Mouse (Mus musculus): ENCODE data around the gene Izumo1.
A peak's percentile ranks its signal among the peaks of the same experiment; 100 is the strongest.

The Izumo1 gene

DNA sequence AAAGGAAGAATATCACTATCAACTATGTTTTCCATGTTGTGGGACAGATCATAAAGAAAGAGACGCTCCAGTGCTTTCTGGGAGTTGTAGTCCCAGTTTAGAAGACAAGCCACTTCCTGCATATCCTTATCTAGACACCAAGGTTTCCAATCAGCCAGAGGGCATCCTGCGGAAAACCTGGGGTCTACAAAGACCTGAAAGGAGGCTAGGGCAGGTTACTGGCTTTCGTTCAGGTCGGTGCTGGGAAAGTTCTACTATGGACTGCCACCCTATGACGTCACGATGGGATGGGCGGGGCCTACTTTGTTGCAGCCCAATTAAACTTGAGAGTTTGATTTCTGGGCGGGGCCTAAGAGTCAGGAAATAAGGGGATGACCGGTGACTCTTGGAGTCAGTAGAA, at the start of gene Izumo1:
Izumo1 (plus strand) TSS at position 369 of the 400 bp plus-strand sequence.
- DNase-seq: peak; percentile 63

DNA sequence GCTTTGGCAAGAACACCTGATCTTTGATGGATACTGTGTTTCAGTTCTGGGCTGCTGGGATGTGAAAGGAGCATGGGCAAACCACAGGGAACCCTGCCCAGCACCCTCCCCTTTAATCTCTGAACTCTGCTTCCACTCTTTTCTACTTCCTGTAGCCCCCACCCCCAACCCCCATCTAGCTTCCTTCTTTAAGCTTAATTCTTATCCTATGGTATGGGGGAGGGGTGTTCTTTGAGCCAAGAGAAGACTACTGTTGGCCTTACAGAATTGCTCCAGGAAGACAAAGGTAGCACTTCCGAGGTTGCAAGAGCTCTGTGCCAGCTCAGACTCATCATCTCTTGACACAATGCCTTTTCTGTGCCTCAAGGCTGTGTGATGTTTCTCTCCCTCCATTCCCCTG, 49.6 kb upstream of the Izumo1 start:
- no peak for DNase-seq

DNA sequence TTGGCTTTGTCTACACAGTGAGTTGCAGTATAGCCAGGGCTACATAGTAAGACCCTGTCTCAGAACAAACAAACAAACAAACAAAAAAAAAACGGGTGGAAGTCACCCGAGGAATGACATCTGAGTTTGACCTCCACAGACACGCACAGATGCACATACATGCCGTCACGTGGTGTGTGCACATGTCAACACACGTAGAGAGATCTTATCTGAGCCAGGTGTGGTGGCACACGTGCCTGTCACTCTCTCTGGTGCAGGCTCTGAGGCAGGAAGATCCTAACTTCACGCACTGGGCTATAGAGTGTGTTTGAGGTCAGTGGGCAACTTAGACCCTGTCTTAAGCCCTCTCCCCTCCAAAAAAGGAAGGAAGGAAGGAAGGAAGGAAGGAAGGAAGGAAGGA, 47.7 kb upstream of the Izumo1 start:
- DNase-seq: peak; percentile 69

DNA sequence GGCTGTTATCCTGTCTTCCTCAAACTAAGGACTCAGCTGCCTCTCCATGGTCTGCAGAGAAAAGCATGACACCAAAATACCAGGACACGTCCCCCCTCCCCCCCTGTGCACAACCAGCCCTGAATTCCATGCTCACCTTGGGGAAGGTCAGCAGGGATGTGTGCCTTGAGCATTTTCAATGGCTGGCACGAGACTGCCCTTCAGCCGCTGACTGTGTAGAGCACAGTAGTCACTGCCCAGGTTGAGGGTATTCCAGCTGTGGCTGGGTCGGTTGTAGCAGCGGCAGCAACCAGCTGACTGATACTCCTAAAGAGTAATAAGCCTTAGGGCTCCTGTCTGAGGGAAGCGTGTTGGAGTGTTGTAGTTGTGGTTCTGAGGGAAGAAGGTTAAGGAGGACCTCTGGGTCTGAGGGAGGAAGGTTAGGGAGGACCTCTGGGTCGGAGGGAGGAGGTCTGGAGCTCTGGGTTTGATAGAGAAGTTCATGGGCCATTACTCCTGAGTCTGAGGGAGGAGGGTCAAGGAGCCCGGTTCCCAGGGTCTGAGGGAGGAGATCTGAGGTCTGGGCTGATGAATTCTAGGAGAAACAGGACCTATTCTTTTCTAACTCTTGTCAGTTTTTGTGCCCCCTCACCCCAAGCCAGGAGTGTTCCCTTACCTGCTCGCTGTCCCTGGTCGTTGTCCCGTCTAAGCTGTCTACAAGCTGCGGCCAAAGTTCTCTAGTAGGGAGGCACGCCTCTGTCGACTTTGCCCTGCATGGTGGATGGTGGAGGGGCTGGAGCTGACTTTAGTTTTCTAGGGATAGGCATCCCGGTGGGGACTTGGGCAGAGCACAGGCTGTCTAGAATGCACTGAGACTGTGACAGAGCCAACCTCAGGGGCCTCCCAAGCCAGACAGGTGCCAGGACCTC, 46.9 kb upstream of the Izumo1 start:
- no peak for DNase-seq

DNA sequence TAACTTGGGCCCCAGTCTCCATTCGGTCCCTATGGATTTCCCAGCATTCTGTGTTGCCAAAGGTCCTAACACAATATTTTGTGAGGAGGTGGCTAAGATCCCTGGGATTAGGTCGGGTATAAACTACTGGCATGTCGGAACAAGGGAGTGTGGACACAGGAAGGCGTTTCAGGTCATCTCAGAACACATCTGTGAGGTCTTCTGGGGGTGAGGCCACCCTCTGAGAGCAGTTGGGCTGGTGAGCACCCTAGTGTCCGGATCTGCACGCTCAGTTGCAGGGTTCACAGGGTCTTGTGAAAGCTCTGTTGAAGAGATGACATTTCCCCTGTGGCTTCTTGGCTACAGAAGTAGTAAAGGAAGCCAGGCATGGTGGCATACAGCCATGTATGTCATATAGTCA, 35.7 kb upstream of the Izumo1 start:
- no peak for DNase-seq

DNA sequence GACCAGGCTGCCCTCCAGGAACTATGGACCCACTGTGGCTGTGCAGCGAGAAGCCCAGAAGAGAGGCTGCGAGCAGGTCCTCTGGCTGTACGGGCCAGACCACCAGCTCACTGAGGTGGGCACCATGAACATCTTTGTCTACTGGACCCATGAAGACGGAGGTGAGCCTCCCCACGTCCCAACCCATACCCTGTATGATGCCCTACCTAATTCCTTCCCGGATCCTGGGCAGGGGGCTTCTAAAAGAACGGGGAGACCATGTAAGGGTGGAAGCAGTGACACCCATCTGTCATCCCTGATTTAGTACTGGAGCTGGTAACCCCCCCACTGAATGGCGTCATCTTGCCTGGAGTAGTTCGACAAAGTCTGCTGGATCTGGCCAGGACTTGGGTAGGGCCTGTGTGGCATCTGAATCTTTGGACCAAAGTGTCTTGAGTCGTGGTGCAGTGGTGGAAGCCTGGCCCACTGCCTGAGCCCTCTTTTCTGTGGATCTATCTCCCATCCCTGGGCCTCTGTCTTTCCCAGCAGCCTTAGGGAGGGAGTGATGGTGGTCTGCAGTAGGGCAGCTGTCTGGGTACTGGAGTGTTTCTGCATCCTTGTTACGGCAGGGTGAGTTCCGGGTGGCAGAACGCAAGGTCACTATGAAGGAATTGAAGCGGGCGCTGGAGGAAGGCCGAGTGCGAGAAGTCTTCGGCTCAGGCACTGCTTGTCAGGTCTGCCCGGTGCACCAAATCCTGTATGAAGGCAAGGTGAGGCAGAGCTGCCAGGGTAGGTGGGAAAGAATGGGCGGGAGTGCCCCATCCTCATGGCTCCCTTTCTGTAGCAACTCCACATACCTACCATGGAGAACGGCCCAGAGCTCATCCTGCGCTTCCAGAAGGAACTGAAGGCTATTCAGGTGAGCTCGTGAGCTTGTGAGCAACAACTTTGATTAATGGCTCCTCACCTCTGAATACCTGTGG, 33.7 kb upstream of the Izumo1 start:
- no peak for DNase-seq

DNA sequence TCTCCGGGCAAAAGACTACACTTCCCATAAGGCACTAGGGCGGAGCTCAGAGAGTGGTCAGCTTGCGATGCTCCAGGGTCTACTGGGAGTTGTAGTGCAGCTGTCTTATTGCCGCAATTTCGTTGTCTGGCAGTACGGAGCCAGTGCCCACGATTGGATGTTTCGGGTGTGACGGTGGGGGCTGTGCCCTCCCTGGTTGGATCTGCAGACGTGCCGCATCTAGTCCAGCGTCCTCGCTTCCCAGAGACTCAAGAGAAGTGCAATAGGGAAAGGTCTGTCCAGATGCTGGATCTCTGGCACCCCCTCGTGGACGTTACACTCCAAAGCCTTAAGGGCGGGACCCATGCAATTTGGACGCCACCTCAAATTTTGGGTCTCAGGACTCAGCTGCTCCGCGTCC, 32.4 kb upstream of the Izumo1 start:
- peak; percentile 89 for DNase-seq

DNA sequence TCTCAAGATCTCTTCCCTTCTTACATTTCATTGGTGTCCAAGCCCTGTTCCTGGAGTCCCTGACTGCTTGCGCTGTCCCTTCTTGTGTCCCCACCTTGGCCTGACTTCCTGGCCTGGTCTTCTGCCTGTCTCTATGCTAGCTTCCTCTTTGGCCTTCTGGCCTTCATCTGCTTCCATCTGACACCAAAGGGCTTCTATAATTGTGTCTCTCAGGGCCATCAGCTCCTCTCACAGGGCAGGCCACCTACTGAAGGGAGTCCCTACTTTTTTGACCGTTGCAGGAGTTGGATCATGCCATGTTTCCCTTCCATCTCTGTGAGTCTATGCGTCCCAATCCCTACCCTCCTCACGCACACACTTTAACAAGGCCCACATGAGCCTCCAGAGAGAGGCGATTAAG, 31.7 kb upstream of the Izumo1 start:
- no peak for DNase-seq

DNA sequence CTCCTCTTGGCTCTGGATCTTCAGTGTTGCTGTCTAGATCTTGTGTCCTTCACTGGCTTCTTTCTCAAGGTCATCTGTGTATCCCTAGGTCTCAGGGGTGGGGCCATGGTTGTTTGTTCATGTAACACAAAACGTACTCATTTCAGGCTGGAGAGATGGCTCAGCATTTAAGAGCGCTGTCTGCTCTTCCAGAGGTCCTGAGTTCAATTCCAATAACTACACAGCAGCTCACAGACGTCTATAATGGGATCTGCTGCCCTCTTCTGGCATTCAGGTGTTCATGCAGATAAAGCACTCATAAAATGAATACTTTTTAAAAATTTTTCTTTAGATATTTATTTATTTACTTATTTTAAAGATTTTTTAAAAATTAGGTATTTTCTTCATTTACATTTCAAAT, 30.7 kb upstream of the Izumo1 start:
- DNase-seq: no peak

DNA sequence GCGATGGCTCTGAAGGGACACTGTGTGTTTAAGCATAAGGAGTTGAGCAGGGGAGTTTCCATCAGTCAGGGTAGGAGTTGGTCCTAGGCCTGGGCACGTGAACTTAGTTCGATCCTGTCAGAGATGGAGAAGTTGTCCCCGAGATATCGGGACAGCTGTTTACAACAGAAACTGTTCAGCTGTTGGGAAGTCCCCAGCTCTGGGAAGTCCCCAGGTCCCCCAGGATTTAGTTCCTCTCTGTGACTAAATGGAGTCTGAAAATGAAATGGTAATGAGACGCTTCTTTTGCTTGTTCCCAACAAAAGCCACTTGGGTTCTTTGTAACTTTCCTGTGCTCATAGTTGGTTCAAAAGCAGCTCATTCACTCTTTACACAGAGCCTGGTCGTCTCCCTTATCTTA, 29.7 kb upstream of the Izumo1 start:
- no peak for DNase-seq

DNA sequence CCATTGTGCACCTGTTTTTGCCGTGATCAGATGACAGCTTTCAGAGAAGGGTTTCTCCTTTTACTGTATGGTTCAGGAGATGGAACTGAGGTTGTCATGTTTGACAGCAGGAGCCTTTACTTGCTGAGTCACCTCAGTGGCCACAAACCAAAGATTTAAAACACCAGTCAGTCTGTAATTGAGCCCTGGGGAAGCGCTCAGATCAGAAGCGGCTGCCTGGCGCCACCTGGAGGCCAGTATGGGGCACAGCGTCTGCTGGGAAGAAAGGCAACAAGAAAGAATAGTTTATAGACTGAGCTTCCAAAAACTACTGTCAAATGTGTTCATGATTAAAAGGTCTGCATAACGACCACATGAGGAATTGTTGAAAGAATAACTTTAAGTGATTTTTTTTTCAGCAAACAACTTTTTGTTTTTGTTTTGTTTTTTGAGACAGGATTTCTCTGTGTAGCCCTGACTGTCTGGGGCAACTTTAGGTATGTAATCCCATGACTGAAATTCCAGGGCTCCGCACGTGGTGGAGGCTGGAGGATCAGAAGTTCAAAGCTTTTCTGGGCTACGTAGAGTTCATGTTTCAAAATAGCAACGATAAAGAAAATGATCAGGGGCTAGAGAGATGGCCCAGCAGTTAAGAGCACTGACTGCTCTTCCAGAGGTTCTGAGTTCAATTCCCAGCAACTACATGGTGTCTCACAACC, 28.3 kb upstream of the Izumo1 start:
- DNase-seq: peak; percentile 84

DNA sequence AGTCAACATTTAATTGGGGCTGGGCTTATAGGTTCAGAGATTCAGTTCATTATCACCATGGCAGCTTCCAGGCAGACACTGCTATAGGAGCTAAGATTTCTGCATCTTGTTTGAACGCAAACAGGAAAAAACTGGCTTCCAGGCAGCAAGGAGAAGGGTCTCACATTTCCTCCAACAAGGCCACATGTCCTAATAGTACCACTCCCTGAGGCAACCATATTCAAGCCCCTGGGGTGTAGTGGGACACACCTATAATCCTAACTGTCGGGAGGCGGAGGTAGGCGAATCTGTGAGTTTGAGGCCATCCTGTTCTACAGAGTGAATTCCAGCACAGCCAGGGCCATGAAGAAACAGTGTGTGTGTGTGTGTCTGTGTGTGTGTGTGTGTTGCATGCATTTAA, 26.4 kb upstream of the Izumo1 start:
- DNase-seq: no peak

DNA sequence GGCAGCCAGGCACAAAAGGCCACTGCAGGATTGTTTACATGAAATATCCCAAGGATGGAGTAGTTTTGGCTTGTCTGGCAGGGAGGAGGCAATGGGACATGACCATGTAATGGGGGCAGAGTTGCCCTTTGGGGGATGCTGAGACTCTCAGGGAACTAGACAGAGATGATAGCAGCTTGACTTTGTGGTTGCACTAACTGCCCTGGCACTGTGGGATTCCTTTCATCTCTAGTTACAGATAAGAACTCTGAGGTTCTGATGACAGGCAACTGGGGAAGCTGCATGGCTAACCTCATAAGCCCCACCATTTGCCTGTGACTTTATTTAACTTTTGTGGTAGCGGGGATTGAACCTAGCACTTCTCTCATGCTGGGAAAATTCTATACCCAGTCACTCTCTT, 25.5 kb upstream of the Izumo1 start:
- DNase-seq: no peak

DNA sequence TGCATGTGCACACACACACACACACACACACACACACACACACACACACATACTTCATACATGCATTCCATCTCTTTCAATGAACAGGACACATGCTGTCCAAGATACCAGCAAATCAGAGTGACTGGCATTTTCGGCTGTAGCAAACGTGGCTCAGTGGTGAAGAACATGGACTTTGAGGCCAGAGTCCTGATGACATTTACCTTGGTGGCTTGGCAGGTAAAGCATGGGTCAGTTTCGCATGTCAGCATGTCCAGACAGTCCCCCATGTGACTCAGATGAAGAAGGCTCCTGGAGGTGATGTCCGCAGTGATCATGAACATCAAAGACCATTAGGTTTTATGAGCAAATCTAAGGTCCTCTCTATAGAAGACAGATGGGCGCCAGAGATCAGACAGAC, 24.6 kb upstream of the Izumo1 start:
- DNase-seq: no peak

DNA sequence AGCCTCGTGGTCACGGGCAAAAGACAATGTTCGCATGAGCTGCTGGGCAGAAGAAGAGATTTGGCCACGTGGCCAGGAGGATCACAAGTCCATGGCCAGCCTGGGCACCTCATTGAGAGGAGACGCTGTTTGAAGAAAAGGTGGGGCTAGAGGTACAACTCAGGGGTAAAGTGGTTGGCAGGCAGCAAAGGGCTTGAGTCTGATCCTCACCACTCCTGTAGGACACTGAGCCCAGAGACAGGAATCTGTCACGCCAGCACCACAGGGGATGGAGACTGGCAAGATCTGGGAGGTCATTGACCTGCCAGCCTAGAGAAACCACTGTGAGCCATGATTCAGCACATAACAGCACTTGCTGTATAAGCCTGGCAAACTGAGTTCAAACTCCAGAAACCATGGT, 24.1 kb upstream of the Izumo1 start:
- no peak for DNase-seq

DNA sequence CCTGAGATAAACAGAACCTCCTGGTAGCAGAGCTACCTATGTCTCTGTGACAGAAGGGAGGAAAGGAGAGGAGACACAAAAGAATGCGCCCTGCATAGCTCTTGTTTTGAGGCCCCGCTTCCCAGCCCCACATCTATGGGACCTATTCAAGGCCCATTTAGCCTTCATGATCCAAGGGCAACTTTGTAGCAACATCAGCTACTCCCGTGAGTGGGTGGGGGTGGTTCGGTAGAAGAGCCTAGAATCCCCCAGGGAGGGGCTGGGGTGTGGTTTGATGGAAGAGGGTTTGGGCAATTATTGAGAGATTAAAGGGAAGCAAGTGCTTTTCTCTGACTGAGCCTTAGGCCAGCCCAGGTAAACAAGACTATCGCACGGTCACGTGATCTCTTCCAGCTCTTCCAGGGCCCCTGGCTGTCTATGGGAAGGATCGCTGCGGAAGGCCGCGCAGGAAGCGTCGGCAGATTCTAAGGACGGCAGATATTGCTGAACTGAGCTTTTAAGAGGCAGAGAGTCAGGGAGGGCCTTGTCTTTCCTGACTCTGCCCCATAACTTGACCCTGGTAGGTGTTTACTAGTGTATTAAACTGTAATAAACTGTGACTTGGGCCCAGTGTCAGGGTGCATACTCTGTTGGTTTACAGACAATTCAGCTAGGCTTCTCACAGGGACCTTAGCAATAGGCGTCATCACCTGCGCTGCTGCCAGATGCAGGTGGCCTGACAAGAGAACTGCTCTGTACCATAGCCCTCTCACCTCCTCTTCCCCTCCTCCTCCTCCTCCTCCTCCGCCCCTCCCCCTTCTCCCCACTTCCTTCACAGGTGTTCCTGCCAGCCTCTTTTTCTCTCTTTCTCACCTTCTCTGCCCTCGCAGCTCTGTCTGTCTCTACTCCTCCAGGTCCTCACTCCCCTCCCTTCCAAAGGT, 22.4 kb upstream of the Izumo1 start:
- DNase-seq: peak; percentile 82

DNA sequence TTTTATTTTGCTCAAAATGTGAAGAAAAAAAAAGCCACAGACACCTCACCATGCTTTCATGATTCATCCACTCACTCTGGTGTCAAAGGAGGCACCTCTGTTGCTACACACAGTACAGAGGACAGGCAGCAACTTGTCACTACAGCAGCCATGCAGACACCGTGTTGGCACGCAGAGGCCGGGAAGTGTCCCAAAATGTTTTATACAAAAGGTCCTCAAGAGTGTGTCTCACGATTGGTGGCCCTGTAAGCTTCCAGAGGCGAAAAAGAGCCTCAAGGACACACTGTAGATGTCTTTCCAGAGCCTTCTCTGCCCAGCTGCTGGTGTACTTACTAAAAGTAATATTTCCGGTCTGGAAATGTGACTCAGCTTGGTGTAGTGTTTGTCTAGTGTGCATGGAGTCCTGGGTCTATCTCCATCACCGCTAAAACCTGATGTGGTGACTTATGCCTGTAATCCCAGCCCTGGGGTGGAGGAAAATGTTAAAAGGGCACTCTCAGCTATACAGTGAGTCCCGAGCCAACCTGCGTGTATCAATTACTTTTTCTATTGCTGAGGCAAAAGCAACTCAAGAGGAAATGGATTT, 15.8 kb upstream of the Izumo1 start:
- DNase-seq: no peak

DNA sequence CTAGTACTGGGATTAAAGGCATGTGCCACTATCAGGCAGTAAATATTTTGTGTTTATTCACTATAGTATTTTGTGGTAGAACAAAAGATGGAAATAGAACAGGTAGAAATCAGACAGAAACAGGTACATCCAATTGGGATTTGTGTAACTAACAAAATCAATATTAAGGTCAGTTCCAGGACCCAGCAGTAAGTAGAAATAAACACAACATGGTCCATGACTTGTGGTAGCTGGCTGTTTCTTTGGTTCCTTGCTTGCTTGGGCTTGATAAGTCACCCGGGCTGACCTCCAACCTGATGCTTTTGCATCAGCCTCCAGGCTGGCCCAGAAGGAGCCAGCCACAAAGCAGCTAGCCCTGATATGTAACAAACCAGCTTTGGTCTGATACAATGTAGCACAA, 12.1 kb upstream of the Izumo1 start:
- no peak for DNase-seq

DNA sequence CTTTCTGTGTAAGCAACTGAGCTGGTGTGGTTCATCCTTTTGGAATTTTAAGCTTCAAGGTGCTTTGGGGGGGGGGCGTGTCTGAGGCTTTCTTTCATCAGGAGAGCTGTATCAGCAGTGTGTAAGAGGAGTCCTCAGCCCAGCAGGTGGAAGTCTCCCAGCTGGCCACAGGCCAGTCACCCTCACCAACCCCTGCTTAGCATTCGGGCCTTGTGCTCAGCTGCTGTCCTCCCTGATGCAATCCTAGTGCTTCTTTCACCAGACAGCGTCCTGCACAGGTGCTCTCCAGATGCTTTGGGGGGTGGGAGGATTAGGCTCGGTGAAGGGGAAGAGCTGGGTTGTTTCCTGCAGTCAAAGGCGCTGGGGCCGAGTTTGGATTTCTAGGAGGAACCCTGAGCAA, 5.3 kb upstream of the Izumo1 start:
- no peak for DNase-seq

DNA sequence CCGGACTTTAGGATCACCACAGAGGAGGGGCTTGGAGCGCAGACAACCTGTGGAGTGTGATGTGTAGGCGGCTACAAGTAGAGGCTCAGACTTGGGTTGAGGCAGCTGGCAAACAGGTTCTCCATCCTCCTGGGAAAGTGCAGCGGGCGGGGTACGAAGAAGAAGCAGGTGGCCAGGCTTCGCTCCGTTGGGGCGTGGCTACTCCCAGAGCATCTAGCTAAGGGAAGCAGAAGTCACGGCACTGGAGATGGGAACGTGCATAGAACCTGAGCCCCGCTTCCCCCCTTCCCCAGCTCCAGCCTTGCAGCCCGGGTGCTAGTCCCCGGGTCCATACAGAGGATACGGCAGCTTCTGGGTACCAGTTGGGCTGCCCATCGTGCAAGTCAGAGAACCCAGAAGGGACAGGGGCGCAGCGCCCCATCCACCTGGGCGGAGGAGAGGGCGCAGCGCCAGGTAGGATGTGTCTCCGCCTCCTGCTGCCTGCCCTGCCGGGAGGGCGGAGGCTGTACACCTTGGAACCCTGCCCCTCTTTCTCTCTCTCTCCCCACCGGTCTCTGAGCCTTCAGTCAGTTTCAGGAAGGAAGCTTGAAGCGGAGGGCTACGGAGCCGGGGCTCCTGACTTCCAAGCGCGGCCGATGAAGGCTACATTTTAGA, 4.4 kb upstream of the Izumo1 start, which contains the start of gene Fut1:
Fut1 (plus strand) TSS at position 248 of the 654 bp plus-strand sequence.
- DNase-seq: no peak

DNA sequence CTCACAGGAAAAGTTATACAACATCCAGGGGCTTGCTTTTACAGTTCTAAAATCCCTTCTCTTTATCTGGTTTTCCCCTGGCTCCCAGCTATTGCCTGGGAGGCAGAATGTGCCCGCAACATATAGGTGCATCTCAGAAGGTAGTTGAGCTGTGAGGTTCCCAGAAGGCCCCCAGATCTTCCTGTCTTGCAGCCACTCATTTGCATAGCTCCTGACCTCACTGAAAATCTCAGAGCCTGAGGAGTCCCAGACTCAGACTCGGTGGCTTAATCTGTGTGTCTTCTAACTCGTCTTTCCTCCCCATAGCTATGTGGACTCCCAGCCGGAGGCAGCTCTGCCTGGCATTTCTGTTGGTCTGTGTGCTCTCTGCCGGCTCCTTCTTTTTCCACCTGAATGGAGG, 3.3 kb upstream of the Izumo1 start:
- DNase-seq: no peak
